Mouse (Mus musculus): Measurements from ENCODE around the gene Vmn2r102. TPM values are rescaled to one million over a fixed set of nuclear protein-coding genes. Genes with fewer than 3 reads are reported as not detected.

Gene Vmn2r102
- not detected in 2 replicates for polyA plus RNA-seq (2015; fragmentation: Nextera tagmentation; extraction: Ambion mirVana)

DNA sequence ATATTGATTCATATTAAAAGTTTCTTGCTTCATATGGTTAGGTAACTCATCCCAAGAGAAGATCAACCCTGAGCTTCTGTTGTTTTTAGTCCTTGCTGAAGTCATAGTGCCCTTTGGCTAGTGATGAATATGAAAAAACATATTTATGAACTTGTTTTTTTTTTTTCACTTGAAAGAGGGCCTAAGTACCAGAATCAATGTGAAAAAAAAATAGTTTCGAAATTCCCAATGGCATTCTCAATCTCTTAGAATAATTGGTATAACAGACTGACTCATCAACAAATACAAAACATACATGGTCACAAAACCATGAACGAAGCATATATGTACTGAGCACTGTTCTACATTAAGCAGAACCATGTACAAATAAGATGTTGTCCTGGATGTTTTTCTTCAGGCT is at the start of gene Vmn2r102:
Vmn2r102 (plus strand) TSS at position 301 of the 400 bp plus-strand sequence.
- H3K36me3 ChIP-seq (ENCODE audit: insufficient read depth, low read length), result no peaks in the 10 kb centered on the region
- no peaks in the 10 kb centered on the region for H3K4me1 ChIP-seq (replicated peaks; ENCODE audit: insufficient read depth, low read length)
- WGBS, result 61% methylated on average over 2 of the region's 2 CpGs
- no peak within 1 kb of the TSS for H3K27ac ChIP-seq
- H3K9ac ChIP-seq (ENCODE audit: low read depth, low read length), result no peak within 1 kb of the TSS
- H3K4me3 ChIP-seq (replicated peaks; ENCODE audit: low read depth, low read length), result no peak within 1 kb of the TSS
- ATAC-seq (replicated peaks; ENCODE audit: low FRiP score, low read depth) (no peak), DNase-seq (ENCODE audit: low spot score) (no peak)
- no peaks in the 10 kb centered on the region for H3K27me3 ChIP-seq (ENCODE audit: insufficient read depth, low read length)
- H3K9me3 ChIP-seq (replicated peaks; ENCODE audit: low read length), result no peaks in the 10 kb centered on the region
- H3K4me2 ChIP-seq (ENCODE audit: low read length), result no peak within 1 kb of the TSS
- no peak for TF ChIP-seq CTCF (IDR thresholded peaks at IDR 0.05; ENCODE audit: low read depth)

- Histone ChIP-seq H3K4me2 (ENCODE audit: low read length) (no peak overlapping the region), H3K27ac (no peak overlapping the region), H3K27me3 (ENCODE audit: insufficient read depth, low read length) (no peaks in the 10 kb centered on the region), H3K9ac (ENCODE audit: low read depth, low read length) (no peak overlapping the region), H3K36me3 (ENCODE audit: insufficient read depth, low read length) (no peaks in the 10 kb centered on the region), H3K4me1 (replicated peaks; ENCODE audit: insufficient read depth, low read length) (no peaks in the 10 kb centered on the region), H3K9me3 (replicated peaks; ENCODE audit: low read length) (no peaks in the 10 kb centered on the region; the same call in 1 of the 2 replicates), H3K4me3 (replicated peaks; ENCODE audit: low read depth, low read length) (no peak overlapping the region)
- TF ChIP-seq CTCF (IDR thresholded peaks at IDR 0.05; ENCODE audit: low read depth), result no peak
- WGBS, result 94% methylated on average over 1 of the region's 1 CpGs
- DNase-seq (ENCODE audit: low spot score), result no peak
- no peak for ATAC-seq (replicated peaks; ENCODE audit: low FRiP score, low read depth)
These were observed 30.8 kb upstream of the Vmn2r102 start for GRCm38 (mm10) chr17:19629328-19629727.

GRCm38 (mm10) chr17:19658447-19658846 is 1.7 kb upstream of the Vmn2r102 start:
- Histone ChIP-seq H3K27me3 (ENCODE audit: insufficient read depth, low read length) (no peaks in the 10 kb centered on the region), H3K9ac (ENCODE audit: low read depth, low read length) (no peak overlapping the region), H3K36me3 (ENCODE audit: insufficient read depth, low read length) (no peaks in the 10 kb centered on the region), H3K4me2 (ENCODE audit: low read length) (no peak overlapping the region), H3K9me3 (replicated peaks; ENCODE audit: low read length) (no peaks in the 10 kb centered on the region), H3K27ac (no peak overlapping the region), H3K4me3 (replicated peaks; ENCODE audit: low read depth, low read length) (no peak overlapping the region), H3K4me1 (replicated peaks; ENCODE audit: insufficient read depth, low read length) (no peaks in the 10 kb centered on the region)
- no peak for TF ChIP-seq CTCF (IDR thresholded peaks at IDR 0.05; ENCODE audit: low read depth)
- DNase-seq (ENCODE audit: low spot score), result no peak
- WGBS, result 73% methylated on average over 3 of the region's 3 CpGs
- ATAC-seq (replicated peaks; ENCODE audit: low FRiP score, low read depth), result no peak

GRCm38 (mm10) chr17:19692062-19692461 is 31.9 kb downstream of the Vmn2r102 start:
- H3K4me2 ChIP-seq (ENCODE audit: low read length), result no peak overlapping the region
- no peaks in the 10 kb centered on the region for H3K9me3 ChIP-seq (replicated peaks; ENCODE audit: low read length)
- H3K4me1 ChIP-seq (replicated peaks; ENCODE audit: insufficient read depth, low read length), result no peaks in the 10 kb centered on the region
- ATAC-seq (replicated peaks; ENCODE audit: low FRiP score, low read depth), result no peak
- no peak overlapping the region for H3K27ac ChIP-seq
- no peaks in the 10 kb centered on the region for H3K36me3 ChIP-seq (ENCODE audit: insufficient read depth, low read length)
- H3K27me3 ChIP-seq (ENCODE audit: insufficient read depth, low read length), result no peaks in the 10 kb centered on the region
- H3K9ac ChIP-seq (ENCODE audit: low read depth, low read length), result no peak overlapping the region
- no peak for DNase-seq (ENCODE audit: low spot score)
- H3K4me3 ChIP-seq (replicated peaks; ENCODE audit: low read depth, low read length), result no peak overlapping the region
- TF ChIP-seq CTCF (IDR thresholded peaks at IDR 0.05; ENCODE audit: low read depth), result no peak

Other genes starting within 250 kb of the Vmn2r102 start
- gene Vmn2r100, start 155.6 kb upstream of the Vmn2r102 start, polyA plus RNA-seq (2015; fragmentation: Nextera tagmentation; extraction: Ambion mirVana), result not detected in 2 replicates
- not detected in 2 replicates for gene Vmn2r101, start 83.1 kb upstream of the Vmn2r102 start, polyA plus RNA-seq (2015; fragmentation: Nextera tagmentation; extraction: Ambion mirVana)
- gene Vmn2r103, start 113.0 kb downstream of the Vmn2r102 start, polyA plus RNA-seq (2015; fragmentation: Nextera tagmentation; extraction: Ambion mirVana), result not detected in 2 replicates